Mouse (Mus musculus) brain, embryonic 14.5 days (tissue): Measurements from ENCODE around the gene 1500009C09Rik. TPM values are rescaled to one million over a fixed set of nuclear protein-coding genes. Genes with fewer than 3 reads are reported as not detected.
"Not testable (repeated sequence)": the region's sequence is repeated elsewhere in the genome, so short reads cannot be mapped to it uniquely, and the experiment has no call there.

ENCODE experiments used
- DNase-seq: peaks from one replicate; pipeline ENCODE4 v3.0.0-alpha.2; 2011; ENCODE audit warnings: low read depth
- CTCF ChIP-seq: fragments of 200-500 bp; IDR thresholded peaks from 2 replicates; pipeline ENCODE4 v1.5.1; 2012; ENCODE audit warnings: inconsistent platforms, mild to moderate bottlenecking, moderate library complexity, borderline replicate concordance; ENCODE audit not compliant: insufficient read depth, insufficient read length; ENCODE audit errors: extremely low read depth
- POLR2A ChIP-seq: fragments of 200-500 bp; IDR thresholded peaks from 2 replicates; pipeline ENCODE4 v1.6.1; 2012; ENCODE audit warnings: mild to moderate bottlenecking, inconsistent platforms, borderline replicate concordance; ENCODE audit not compliant: poor library complexity, insufficient read depth, insufficient read length, severe bottlenecking; ENCODE audit errors: extremely low read depth
- polyA plus RNA-seq: library from polyadenylated mRNA; depleted of rRNA; stranded (reverse); fragments of >200 nt; gene quantifications from 2 replicates; pipeline ENCODE4 v1.2.3, GENCODE M21; 2012

The 1500009C09Rik gene
- polyA plus RNA-seq, 1 experiment: 67.2 TPM

DNA sequence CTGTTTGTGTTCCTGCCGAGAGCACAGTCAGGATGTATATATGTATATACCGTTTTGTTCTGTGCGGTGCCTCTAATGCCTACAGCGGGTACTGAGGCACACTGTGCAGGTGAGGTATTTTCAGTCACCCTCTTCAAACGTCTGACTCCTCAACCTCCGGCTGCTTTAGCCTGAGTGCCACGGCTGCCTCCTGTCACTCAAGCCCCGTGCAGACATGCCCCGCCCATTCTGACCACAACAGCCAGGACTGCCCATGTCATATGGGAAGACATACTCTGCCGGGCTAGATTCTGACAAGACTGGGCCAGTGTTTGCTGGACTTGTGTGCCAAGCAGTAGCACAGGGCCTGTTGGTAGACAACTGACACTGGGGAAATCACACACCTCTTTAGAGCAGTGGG is 16.5 kb upstream of the 1500009C09Rik start:
- DNase-seq: no peak
- TF ChIP-seq POLR2A: no peak
- no peak for TF ChIP-seq CTCF

DNA sequence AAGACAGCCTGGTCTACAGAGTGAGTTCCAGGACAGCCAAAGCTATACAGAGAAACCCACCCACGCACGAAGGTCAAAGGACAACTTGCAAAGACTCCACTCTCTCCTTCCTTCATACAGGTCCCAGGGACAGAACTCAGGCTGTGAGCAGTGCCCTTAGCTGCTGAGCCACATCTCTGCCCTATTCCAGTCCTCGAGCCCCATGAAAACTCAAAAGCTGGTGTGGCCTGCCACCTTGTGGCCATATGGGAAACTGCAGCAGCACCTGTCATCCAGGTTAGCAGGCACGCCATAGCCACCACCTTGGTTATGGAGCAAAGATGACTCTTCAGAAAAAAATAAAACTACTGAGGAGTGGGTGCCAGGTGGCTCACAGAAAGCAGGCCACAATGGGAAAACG is 15.6 kb upstream of the 1500009C09Rik start:
- peak; percentile 83 for DNase-seq
- no peak for TF ChIP-seq POLR2A
- TF ChIP-seq CTCF: peak; percentile 99

DNA sequence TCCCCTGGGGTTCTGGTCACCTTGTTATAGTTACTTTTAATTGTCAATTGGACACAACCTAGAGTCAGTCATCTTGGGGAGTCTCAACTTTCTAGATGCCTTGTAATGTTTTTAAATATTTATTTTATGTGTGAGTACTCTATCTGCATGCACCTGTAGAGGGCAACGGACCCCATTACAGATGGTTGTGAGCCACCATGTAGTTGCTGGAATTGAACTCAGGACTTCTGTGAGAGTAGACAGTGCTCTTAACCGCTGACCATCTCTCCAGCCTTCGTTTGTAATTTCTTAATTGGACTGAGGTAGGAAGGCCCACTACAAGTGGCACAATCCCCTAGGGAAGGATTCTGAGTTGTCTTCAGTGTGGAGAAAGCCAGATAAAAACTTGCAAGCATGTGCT is 8.9 kb upstream of the 1500009C09Rik start:
- DNase-seq: no peak
- no peak for TF ChIP-seq CTCF
- TF ChIP-seq POLR2A: no peak

DNA sequence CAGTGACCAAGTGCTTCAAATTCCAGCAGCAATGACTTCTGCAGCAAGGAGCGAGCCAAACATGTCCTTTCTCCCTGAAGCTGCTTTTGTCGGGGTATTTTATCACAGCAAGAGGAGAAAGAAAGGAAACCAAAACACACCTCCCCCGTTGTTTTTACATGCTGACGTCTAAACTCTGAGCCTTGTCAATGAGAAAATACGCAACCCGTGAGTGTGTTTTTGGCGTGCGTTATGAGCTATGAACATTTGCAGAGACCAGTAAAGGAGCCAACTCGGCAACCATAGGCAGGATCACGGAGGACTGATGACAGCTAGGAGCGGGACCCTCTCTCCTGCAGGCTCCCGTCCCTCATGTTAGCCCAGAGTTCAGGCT is 8.5 kb upstream of the 1500009C09Rik start:
- TF ChIP-seq POLR2A (no peak), CTCF (no peak)
- no peak for DNase-seq

DNA sequence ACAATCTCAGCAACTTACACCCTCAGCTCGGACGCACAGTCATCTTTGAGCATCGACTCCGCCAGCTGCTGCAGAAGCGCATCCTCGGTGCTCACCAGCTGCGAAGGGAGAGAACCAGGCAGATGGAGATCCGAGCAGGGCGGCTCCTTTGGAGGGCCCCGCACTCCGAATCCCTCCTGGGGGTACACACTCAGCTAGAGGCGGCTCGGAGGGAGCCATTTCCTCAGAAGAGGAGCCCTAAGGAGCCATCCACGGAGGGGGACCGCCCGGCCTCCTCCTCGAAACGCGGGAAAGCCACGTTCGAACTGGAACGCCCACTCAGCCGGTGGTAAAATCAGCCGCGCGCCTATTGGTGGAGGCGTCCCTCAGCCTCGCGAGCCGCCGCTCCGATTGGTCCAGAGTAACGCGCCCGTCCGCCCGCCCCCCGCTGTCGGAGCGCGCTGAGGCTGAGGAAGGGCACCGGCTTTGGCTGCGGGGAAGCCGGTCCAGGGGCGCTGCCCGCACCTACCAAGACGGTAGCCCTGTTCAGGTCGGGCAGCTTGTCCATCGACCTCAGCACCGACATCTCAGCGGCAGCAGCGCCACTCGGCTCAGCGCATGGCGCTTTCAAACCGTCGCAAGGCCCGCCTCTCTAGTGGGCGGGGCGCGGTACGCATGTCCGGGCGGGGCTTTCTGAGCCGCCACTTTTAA is 7.9 kb upstream of the 1500009C09Rik start, which contains the start of gene Cenpm:
Gene Cenpm (minus strand): TSS at position 634 of the 690 bp plus-strand sequence.
- TF ChIP-seq CTCF: no peak
- no peak for TF ChIP-seq POLR2A
- DNase-seq: peak; percentile 95

DNA sequence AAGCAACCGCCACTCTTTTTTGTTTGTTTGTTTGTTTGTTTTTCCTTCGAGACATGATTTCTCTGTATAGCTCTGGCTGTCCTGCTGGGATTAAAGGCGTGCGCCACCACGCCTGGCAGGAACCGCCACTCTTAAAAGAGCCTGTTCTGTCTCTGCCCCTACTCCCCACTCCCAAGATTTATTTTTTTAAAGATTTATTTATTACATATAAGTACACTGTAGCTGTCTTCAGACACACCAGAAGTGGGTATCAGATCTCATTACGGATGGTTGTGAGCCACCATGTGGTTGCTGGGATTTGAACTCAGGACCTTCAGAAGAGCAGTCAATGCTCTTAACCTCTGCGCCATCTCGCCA is 7.4 kb upstream of the 1500009C09Rik start:
- not testable (repeated sequence) for DNase-seq

DNA sequence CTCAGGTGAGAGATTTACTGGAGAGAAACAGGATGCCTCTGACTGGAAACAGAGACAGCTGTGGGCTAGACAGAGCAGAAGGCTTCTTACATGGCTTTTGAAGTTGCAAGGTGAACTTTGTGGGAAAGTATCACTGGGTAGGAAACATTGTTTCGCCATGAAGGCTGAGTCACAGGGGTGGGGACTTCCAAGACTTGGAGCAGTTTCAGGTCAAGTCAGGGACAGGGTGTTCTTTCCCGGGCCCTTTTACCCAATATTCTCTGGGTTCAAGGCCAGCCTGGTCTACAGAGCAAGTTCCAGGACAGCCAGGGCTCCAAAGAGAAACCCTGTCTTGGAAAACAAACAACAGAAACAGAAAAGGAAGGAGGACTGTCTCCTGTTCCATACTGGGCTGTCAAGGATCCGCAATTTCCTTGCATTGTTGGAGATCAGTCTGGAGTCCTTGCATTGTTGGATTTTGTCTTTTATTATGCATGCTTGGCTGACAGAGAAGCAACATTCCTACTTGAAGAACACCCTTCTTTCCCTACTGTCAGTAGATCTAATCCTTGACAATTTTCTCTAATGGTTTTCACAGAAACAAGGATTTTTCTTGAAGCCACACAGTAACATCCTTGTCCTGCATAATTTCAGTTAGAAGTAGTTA is 4.9 kb upstream of the 1500009C09Rik start:
- no peak for TF ChIP-seq POLR2A
- no peak for TF ChIP-seq CTCF
- DNase-seq: no peak

DNA sequence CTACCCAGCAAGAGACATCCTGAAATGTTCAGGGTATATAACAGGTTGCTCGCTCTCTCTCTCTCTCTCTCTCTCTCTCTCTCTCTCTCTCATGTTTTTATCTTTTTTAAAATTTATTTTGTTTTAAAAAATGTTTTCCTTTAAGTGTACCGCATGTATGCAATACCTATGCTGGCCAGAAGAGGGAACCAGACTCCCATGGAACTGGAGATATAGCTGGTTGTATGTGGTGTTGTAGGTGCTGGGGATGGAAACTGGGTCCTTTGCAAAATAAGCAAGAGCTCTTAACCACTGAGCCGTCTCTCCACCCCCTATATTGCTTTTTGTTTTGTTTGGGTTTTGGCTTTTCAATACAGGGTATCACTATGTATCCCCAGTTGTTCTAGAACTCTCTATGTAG is 618 bp upstream of the 1500009C09Rik start:
- TF ChIP-seq CTCF: no peak; the same call in 1 of the 2 replicates
- no peak for TF ChIP-seq POLR2A
- no peak for DNase-seq

DNA sequence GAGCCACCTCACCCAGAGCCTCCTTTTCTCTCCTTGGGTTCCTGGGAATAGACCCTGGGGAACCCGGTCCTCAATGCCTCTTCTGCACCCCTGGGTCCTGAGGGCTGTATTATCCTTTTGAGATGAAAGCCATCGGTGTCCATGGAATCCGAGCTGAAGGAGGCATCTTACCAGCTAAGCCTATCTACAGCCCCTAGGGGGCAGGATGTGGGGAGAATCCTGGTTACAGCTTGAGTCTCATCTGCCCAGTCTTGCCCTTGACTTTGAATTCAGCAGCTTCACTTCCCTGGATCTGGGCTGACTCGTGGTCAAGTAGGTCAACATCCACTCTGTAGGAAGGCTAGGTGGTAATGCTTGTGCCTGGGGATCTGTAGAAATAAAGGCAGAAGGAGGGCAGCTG is 3.1 kb downstream of the 1500009C09Rik start:
- DNase-seq: peak; percentile 48

DNA sequence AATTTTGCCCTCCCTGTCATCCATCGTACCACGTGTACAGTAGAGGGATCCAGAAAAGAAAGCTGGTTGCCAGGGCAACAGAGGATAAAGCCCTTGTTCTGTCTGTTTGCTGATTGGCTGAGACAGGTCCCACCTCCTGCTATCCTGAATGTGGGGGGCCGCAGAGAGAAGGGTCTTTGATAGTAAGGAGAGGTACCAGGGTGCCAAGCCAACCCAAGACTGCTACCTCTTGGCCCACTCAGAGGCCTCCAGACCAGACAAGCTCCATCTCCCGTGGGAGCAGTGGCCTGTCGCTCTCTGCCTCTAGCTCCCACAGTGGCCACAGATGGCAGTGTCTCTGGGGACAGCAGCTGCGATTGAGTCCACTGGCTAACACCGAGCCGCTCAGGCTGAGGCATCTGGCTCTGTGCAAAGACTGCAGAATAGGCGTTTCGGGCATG is 3.8 kb downstream of the 1500009C09Rik start:
- TF ChIP-seq POLR2A: peak; percentile 11; the same call in 1 of the 2 replicates
- TF ChIP-seq CTCF: peak; percentile 28; the same call in 1 of the 2 replicates
- DNase-seq: peak; percentile 97

More for the DNA sequence above, 3.1 kb downstream of the 1500009C09Rik start:
- TF ChIP-seq POLR2A (no peak), CTCF (peak; percentile 53; the same call in 1 of the 2 replicates)

DNA sequence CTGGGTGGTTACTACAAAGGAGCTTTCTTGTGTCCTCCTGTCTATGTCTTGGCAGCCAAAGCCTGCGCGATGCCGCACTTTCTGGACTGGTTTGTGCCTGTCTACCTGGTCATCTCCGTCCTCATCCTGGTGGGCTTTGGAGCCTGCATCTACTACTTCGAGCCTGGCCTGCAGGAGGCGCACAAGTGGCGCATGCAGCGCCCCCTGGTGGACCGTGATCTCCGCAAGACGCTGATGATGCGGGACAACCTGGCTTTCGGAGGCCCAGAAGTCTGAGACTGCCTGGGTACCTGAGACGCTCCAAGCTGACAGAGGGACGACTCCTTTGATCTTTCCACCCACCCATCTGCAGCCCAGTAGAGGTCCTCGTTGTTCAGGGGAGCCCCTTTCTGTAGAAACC is 7.3 kb downstream of the 1500009C09Rik start:
- peak; percentile 69 for DNase-seq
- TF ChIP-seq CTCF: peak; percentile 94
- TF ChIP-seq POLR2A: no peak

DNA sequence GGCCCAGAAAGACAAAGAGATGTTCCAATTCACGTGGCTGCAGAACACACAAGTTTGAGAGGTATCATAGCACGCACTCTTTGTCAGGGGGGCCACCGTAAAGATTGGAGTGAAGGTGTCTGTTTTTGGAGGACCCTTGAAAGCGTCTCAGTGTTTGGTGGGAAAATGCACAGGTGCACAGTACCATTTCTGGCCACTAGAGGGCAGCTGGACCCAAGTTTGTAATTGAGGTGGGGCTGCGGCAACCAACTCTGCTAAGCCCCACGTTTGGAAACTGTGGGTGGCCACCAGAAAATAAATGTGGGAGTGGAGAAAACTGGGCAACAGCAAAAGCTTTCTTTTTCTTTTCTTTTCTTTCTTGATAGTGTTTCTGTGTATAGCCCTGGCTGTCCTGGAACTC is 14.2 kb downstream of the 1500009C09Rik start:
- TF ChIP-seq CTCF: peak; percentile 94
- no peak for TF ChIP-seq POLR2A
- DNase-seq: peak; percentile 73

DNA sequence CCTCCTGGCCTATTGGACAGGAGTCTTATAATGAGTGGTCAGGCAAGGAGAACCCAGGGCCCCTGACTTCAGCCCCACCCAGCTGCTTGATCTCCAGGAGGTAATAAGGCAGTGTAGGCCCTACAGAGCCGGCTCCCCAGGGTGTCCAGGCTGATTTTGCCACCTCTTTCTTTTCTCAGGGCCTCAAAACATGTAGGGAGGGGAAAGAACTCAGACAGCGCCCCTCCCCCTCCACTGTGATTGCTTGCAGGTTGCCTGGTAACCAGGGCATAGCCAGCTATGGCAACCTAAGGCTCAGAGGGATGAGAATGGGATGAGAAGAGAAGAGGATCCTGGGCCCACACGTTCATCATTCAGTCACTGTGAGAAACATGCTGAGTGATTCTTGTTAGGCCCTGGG is 16.0 kb downstream of the 1500009C09Rik start:
- peak; percentile 85 for DNase-seq
- TF ChIP-seq POLR2A (no peak), CTCF (no peak)
